Mouse (Mus musculus) thymus, adult 2 months (tissue): ENCODE measurements around the gene Ifi27.

Experiments used
- CTCF ChIP-seq: fragments of 200-500 bp; IDR thresholded peaks from 2 replicates; pipeline ENCODE4 v1.5.1; 2012; ENCODE audit warnings: mild to moderate bottlenecking, control low read depth, low read length, moderate library complexity, borderline replicate concordance; ENCODE audit not compliant: control insufficient read depth, poor library complexity, insufficient read depth; ENCODE audit errors: extremely low read depth
- POLR2A ChIP-seq: fragments of 200-500 bp; IDR thresholded peaks from 2 replicates; pipeline ENCODE4 v1.6.1; 2012; ENCODE audit warnings: mild to moderate bottlenecking, low read length, control low read depth, moderate library complexity; ENCODE audit not compliant: control insufficient read depth, poor library complexity, insufficient read depth; ENCODE audit errors: extremely low read depth

DNA sequence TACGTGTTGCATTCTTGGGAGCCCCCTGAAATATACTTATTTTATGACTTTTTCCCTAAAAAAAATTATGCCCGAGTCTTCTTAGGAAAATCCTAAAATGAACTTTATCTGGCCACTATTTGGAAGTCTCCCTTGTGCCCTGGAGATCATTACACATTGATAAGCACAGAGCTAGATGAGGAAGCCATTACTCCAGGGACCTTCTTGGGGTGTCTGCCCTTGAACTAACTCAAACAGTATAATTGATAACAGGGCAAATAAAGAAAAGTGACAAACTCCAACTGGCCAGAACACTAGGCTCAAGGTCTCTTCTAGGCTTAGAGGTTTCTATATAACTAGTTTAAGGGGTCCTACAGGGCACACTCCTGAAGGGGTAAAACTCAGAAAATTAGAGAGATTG, 53.7 kb downstream of the Ifi27 start:
- TF ChIP-seq POLR2A (no peak), CTCF (no peak)
